Mouse (Mus musculus): ENCODE data around the gene Nap1l1. TPM values are rescaled to one million over a fixed set of nuclear protein-coding genes. Genes with fewer than 3 reads are reported as not detected.

Nap1l1 gene
- polyA plus RNA-seq, 1 experiment = 20.0 TPM

- 39% methylated on average over 4 of the region's 4 CpGs for WGBS
- Histone ChIP-seq H3K36me3 (ENCODE audit: control insufficient read depth, insufficient read depth, low read length) (no peaks in the 10 kb centered on the region), H3K4me1 (replicated peaks; ENCODE audit: control insufficient read depth, insufficient read depth, low read length) (peaks cover 2% of the 10 kb centered on the region; the same call in 1 of the 2 replicates), H3K27me3 (ENCODE audit: control insufficient read depth, insufficient read depth, low read length) (no peaks in the 10 kb centered on the region), H3K4me3 (ENCODE audit: control insufficient read depth, insufficient read depth, low read length) (no peak overlapping the region), H3K27ac (ENCODE audit: control insufficient read depth, insufficient read depth, low read length) (no peak overlapping the region)
- TF ChIP-seq CTCF (IDR thresholded peaks at IDR 0.05; ENCODE audit: borderline replicate concordance, control insufficient read depth, extremely low read depth, insufficient read depth, low read length, poor library complexity) (no peak), POLR2A (IDR thresholded peaks at IDR 0.05; ENCODE audit: control insufficient read depth, extremely low read depth, insufficient read depth, low read length, poor library complexity) (no peak)
- DNase-seq = no peak
These were observed 12.6 kb upstream of the Nap1l1 start for GRCm38 (mm10) chr10:111460381-111460780.

DNA sequence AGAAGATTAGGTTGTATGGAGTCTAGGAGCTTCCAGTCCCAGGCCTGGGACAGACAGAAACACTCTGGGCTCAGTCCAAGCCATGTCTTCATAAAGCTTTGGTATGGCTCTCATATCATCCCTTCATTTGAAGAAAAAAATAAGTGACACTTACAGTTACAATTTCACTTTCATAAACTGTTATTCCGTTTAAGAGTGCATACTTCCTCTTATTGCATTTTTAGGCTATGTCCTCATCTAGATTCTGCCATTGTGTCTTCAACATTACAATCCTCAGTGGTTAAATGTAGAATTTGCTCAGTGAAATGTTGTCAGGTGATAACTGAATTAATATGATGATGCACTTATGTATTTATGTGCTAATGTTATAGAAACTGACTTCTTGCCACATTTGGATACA is 8.2 kb upstream of the Nap1l1 start:
- no peak overlapping the region for H3K4me3 ChIP-seq (ENCODE audit: control insufficient read depth, insufficient read depth, low read length)
- 24% methylated on average over 1 of the region's 1 CpGs for WGBS
- TF ChIP-seq CTCF (IDR thresholded peaks at IDR 0.05; ENCODE audit: borderline replicate concordance, control insufficient read depth, extremely low read depth, insufficient read depth, low read length, poor library complexity) (no peak), POLR2A (IDR thresholded peaks at IDR 0.05; ENCODE audit: control insufficient read depth, extremely low read depth, insufficient read depth, low read length, poor library complexity) (no peak)
- H3K36me3 ChIP-seq (ENCODE audit: control insufficient read depth, insufficient read depth, low read length) = no peaks in the 10 kb centered on the region
- H3K27me3 ChIP-seq (ENCODE audit: control insufficient read depth, insufficient read depth, low read length) = no peaks in the 10 kb centered on the region
- peaks cover 2% of the 10 kb centered on the region; the same call in 1 of the 2 replicates for H3K4me1 ChIP-seq (replicated peaks; ENCODE audit: control insufficient read depth, insufficient read depth, low read length)
- H3K27ac ChIP-seq (ENCODE audit: control insufficient read depth, insufficient read depth, low read length) = no peak overlapping the region
- DNase-seq = no peak

DNA sequence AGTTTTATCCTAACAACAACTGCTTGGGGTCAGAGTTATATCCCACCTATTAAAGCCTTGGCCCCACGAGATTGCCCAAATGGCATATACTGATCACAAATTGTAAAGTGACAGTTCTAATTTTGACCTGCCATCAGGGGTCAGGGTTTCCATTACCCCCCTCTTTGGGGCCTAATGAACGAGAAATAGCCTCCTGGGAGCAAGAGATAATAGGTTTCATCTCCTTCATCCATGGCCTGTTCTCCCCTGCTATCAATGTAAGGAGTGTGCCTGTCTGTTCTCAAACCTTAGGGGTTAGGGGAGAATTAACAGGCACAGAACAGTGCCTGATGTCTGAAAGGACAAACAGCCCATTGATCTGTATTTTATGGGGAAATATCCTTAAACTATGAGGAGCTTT is 7.6 kb upstream of the Nap1l1 start:
- DNase-seq = no peak
- no peak overlapping the region for H3K27ac ChIP-seq (ENCODE audit: control insufficient read depth, insufficient read depth, low read length)
- H3K27me3 ChIP-seq (ENCODE audit: control insufficient read depth, insufficient read depth, low read length) = no peaks in the 10 kb centered on the region
- TF ChIP-seq CTCF (IDR thresholded peaks at IDR 0.05; ENCODE audit: borderline replicate concordance, control insufficient read depth, extremely low read depth, insufficient read depth, low read length, poor library complexity) = no peak
- TF ChIP-seq POLR2A (IDR thresholded peaks at IDR 0.05; ENCODE audit: control insufficient read depth, extremely low read depth, insufficient read depth, low read length, poor library complexity) = no peak
- 87% methylated on average over 2 of the region's 2 CpGs for WGBS
- H3K36me3 ChIP-seq (ENCODE audit: control insufficient read depth, insufficient read depth, low read length) = no peaks in the 10 kb centered on the region
- H3K4me1 ChIP-seq (replicated peaks; ENCODE audit: control insufficient read depth, insufficient read depth, low read length) = peaks cover under 1% of the 10 kb centered on the region; the same call in 1 of the 2 replicates
- no peak overlapping the region for H3K4me3 ChIP-seq (ENCODE audit: control insufficient read depth, insufficient read depth, low read length)

- Histone ChIP-seq H3K36me3 (ENCODE audit: control insufficient read depth, insufficient read depth, low read length) (no peaks in the 10 kb centered on the region), H3K4me1 (replicated peaks; ENCODE audit: control insufficient read depth, insufficient read depth, low read length) (peaks cover 7% of the 10 kb centered on the region), H3K27me3 (ENCODE audit: control insufficient read depth, insufficient read depth, low read length) (no peaks in the 10 kb centered on the region), H3K27ac (ENCODE audit: control insufficient read depth, insufficient read depth, low read length) (no peak overlapping the region), H3K4me3 (ENCODE audit: control insufficient read depth, insufficient read depth, low read length) (no peak overlapping the region)
- WGBS = 64% methylated on average over 9 of the region's 9 CpGs
- DNase-seq = no peak
- TF ChIP-seq POLR2A (IDR thresholded peaks at IDR 0.05; ENCODE audit: control insufficient read depth, extremely low read depth, insufficient read depth, low read length, poor library complexity) (no peak), CTCF (IDR thresholded peaks at IDR 0.05; ENCODE audit: borderline replicate concordance, control insufficient read depth, extremely low read depth, insufficient read depth, low read length, poor library complexity) (no peak)
These were observed 1.9 kb upstream of the Nap1l1 start for GRCm38 (mm10) chr10:111471166-111471565.

DNA sequence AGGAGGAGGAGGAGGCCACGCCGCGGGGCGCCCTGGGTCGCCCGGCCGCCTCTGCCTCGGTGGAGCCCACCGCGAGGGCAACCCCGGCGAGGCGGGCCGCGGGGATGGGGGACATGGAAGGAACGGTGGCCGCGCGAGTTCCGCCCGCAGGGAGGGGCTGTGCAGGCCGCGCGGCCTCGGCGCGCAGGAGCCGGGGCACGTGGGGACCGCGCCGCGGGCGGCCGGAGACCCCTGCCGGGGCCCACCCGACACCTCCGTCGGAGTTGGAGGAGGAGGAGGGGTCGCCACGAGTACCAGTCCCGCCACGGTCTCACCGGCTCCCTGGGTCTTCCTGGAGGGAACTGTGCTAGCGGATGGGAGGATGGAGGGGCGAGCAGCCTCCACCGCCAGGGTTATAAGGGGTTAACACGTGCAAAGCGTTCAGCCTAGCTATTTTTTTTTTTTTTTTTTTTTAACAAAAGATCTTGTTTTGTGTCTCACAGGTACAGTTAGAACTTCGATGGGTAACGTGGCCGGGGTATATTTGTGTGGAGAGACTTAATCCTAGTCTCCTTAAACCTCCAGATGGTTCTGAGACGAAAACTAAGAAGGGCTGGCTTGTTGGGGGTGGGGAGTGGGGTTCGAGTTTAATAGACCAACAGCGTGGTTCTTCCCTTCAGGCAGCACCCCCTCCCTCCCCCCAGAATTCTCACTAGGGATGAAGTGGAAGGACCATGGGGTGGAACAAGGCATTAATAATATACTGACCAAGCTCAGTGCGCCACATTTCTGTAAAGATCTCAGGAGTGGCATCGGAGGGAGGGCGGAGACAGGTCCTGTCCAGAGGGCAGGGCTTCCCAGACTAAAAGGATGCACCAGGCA is 718 bp downstream of the Nap1l1 start:
- under 1% methylated on average over 57 of the region's 58 CpGs for WGBS
- H3K4me1 ChIP-seq (replicated peaks; ENCODE audit: control insufficient read depth, insufficient read depth, low read length) = peaks cover 7% of the 10 kb centered on the region
- H3K27me3 ChIP-seq (ENCODE audit: control insufficient read depth, insufficient read depth, low read length) = no peaks in the 10 kb centered on the region
- H3K4me3 ChIP-seq (ENCODE audit: control insufficient read depth, insufficient read depth, low read length) = peak overlapping the region; percentile 85
- no peak for TF ChIP-seq POLR2A (IDR thresholded peaks at IDR 0.05; ENCODE audit: control insufficient read depth, extremely low read depth, insufficient read depth, low read length, poor library complexity)
- TF ChIP-seq CTCF (IDR thresholded peaks at IDR 0.05; ENCODE audit: borderline replicate concordance, control insufficient read depth, extremely low read depth, insufficient read depth, low read length, poor library complexity) = no peak
- H3K36me3 ChIP-seq (ENCODE audit: control insufficient read depth, insufficient read depth, low read length) = no peaks in the 10 kb centered on the region
- no peak overlapping the region for H3K27ac ChIP-seq (ENCODE audit: control insufficient read depth, insufficient read depth, low read length)
- DNase-seq = peak; percentile 56

DNA sequence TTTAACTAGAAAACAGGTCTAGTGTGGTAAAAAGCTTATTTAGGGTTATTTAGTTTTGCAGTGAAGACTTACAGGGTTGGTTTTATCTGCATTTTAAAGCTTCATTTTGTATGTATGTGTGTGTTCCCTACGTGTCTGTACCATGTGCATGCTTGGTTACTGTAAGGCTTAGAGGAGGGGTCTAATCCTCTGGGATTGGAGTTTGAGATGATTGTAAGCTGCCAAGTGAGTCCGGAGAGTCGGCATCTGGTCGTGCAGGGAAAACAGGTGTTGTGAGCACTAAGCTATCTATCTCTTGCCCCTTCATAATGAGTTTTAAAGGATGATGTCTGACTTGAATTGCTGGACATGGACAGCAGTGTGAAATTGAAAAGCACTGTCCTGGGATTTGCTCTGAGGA is 3.3 kb downstream of the Nap1l1 start:
- no peak overlapping the region for H3K27ac ChIP-seq (ENCODE audit: control insufficient read depth, insufficient read depth, low read length)
- no peak for TF ChIP-seq CTCF (IDR thresholded peaks at IDR 0.05; ENCODE audit: borderline replicate concordance, control insufficient read depth, extremely low read depth, insufficient read depth, low read length, poor library complexity)
- no peak for TF ChIP-seq POLR2A (IDR thresholded peaks at IDR 0.05; ENCODE audit: control insufficient read depth, extremely low read depth, insufficient read depth, low read length, poor library complexity)
- H3K27me3 ChIP-seq (ENCODE audit: control insufficient read depth, insufficient read depth, low read length) = no peaks in the 10 kb centered on the region
- no peaks in the 10 kb centered on the region; the same call in 1 of the 2 replicates for H3K36me3 ChIP-seq (ENCODE audit: control insufficient read depth, insufficient read depth, low read length)
- no peak for DNase-seq
- peaks cover 7% of the 10 kb centered on the region for H3K4me1 ChIP-seq (replicated peaks; ENCODE audit: control insufficient read depth, insufficient read depth, low read length)
- no peak overlapping the region for H3K4me3 ChIP-seq (ENCODE audit: control insufficient read depth, insufficient read depth, low read length)
- 96% methylated on average over 4 of the region's 4 CpGs for WGBS

All from thymus, adult 2 months (tissue).